Mouse (Mus musculus) forebrain, embryonic 13.5 days (tissue): ENCODE results near the gene Ppil4. TPM values are rescaled to one million over a fixed set of nuclear protein-coding genes. Genes with fewer than 3 reads are reported as not detected.

ENCODE experiments used
- ATAC-seq: fragments of 200-750 bp; cut with Nextera tagmentation; 2 replicates; pipeline ENCODE4 v1.8.0; 2017
- H3K27ac ChIP-seq: fragments of 300-500 bp; sonication (generic); 2 replicates; pipeline ENCODE4 v1.5.1; 2015; ENCODE audit warnings: inconsistent platforms, mild to moderate bottlenecking, moderate library complexity
- H3K27me3 ChIP-seq: fragments of 300-500 bp; sonication (generic); 2 replicates; pipeline ENCODE4 v1.6.1; 2015; ENCODE audit warnings: mild to moderate bottlenecking, inconsistent platforms
- H3K36me3 ChIP-seq: fragments of 300-500 bp; sonication (generic); 2 replicates; pipeline ENCODE4 v1.6.1; 2015; ENCODE audit warnings: mild to moderate bottlenecking, inconsistent platforms; ENCODE audit not compliant: poor library complexity, severe bottlenecking
- H3K4me1 ChIP-seq: fragments of 300-500 bp; sonication (generic); 2 replicates; pipeline ENCODE4 v1.6.1; 2015; ENCODE audit warnings: inconsistent platforms
- H3K4me2 ChIP-seq: fragments of 300-500 bp; sonication (generic); 2 replicates; pipeline ENCODE4 v1.6.1; 2015; ENCODE audit warnings: inconsistent platforms, mild to moderate bottlenecking, moderate library complexity
- H3K4me3 ChIP-seq: fragments of 300-500 bp; sonication (generic); 2 replicates; pipeline ENCODE4 v1.5.1; 2015; ENCODE audit warnings: mild to moderate bottlenecking, inconsistent platforms
- H3K9ac ChIP-seq: fragments of 300-500 bp; sonication (generic); 2 replicates; pipeline ENCODE4 v1.6.1; 2015; ENCODE audit warnings: mild to moderate bottlenecking, inconsistent platforms
- H3K9me3 ChIP-seq: fragments of 300-500 bp; sonication (generic); replicated peaks from 2 replicates; pipeline ENCODE4 v1.6.1; 2016; ENCODE audit warnings: inconsistent platforms
- WGBS: fragments of 180-500 bp; shearing (Covaris S2); methylation state at CpG from one replicate; pipeline ENCODE4 v1.1.7; 2015; 5-methylcytosine and 5-hydroxymethylcytosine counted together
- polyA plus RNA-seq: library from polyadenylated mRNA; unstranded; fragments of >200 nt; fragmentation: Nextera tagmentation; extraction: Ambion mirVana; gene quantifications from 2 replicates; pipeline ENCODE4 v1.2.1, GENCODE M21; 2015

Ppil4 gene
- polyA plus RNA-seq, 1 experiment from 2014 or later = 51.1 TPM

GRCm38 (mm10) chr10:7832171-7832676, 39.5 kb downstream of the Ppil4 start, which contains the start of gene Zc3h12d:
TSS of gene Zc3h12d (plus strand) at chr10:7832470.
- peak within 1 kb of the TSS; percentile 34 for H3K4me2 ChIP-seq
- H3K27me3 ChIP-seq = no peaks in the 10 kb centered on the region
- H3K4me3 ChIP-seq = no peak within 1 kb of the TSS
- H3K9ac ChIP-seq = no peak within 1 kb of the TSS
- 7% methylated on average over 15 of the region's 15 CpGs for WGBS
- H3K36me3 ChIP-seq = no peaks in the 10 kb centered on the region
- H3K4me1 ChIP-seq = 0 out of 2 replicates have a peak, but pooled peaks cover 3% of the 10 kb centered on the region
- H3K9me3 ChIP-seq = no peaks in the 10 kb centered on the region
- no peak within 1 kb of the TSS for H3K27ac ChIP-seq
- ATAC-seq = 0 out of 2 replicates have a peak, but pooled peaks have one; percentile 24

- WGBS = 87% methylated on average over 9 of the region's 9 CpGs
- Histone ChIP-seq H3K27me3 (no peaks in the 10 kb centered on the region), H3K4me2 (no peak overlapping the region), H3K36me3 (no peaks in the 10 kb centered on the region), H3K27ac (no peak overlapping the region), H3K9ac (no peak overlapping the region), H3K9me3 (no peaks in the 10 kb centered on the region), H3K4me1 (0 out of 2 replicates have a peak, but pooled peaks cover 3% of the 10 kb centered on the region), H3K4me3 (no peak overlapping the region)
- no peak for ATAC-seq
Measured at GRCm38 (mm10) chr10:7833377-7834165, 40.9 kb downstream of the Ppil4 start.

GRCm38 (mm10) chr10:7834671-7835225, 42.1 kb downstream of the Ppil4 start:
- 80% methylated on average over 10 of the region's 10 CpGs for WGBS
- ATAC-seq = no peak
- H3K4me3 ChIP-seq = no peak overlapping the region
- H3K9me3 ChIP-seq = no peaks in the 10 kb centered on the region
- no peak overlapping the region for H3K27ac ChIP-seq
- H3K4me1 ChIP-seq = 0 out of 2 replicates have a peak, but pooled peaks cover 3% of the 10 kb centered on the region
- no peak overlapping the region for H3K9ac ChIP-seq
- H3K27me3 ChIP-seq = no peaks in the 10 kb centered on the region
- no peak overlapping the region for H3K4me2 ChIP-seq
- H3K36me3 ChIP-seq = no peaks in the 10 kb centered on the region

GRCm38 (mm10) chr10:7836902-7837301, 44.2 kb downstream of the Ppil4 start:
- Histone ChIP-seq H3K27ac (no peak overlapping the region), H3K4me3 (no peak overlapping the region), H3K27me3 (no peaks in the 10 kb centered on the region), H3K9ac (no peak overlapping the region), H3K9me3 (no peaks in the 10 kb centered on the region), H3K4me2 (no peak overlapping the region), H3K4me1 (0 out of 2 replicates have a peak, but pooled peaks cover 3% of the 10 kb centered on the region), H3K36me3 (no peaks in the 10 kb centered on the region)
- ATAC-seq = no peak
- whole genome bisulfite sequencing = 72% methylated on average over 2 of the region's 2 CpGs

GRCm38 (mm10) chr10:7837446-7837845, 44.8 kb downstream of the Ppil4 start:
- no peaks in the 10 kb centered on the region for H3K4me1 ChIP-seq
- H3K4me3 ChIP-seq = no peak overlapping the region
- no peak for ATAC-seq
- H3K36me3 ChIP-seq = no peaks in the 10 kb centered on the region
- no peak overlapping the region for H3K9ac ChIP-seq
- 90% methylated on average over 8 of the region's 8 CpGs for WGBS
- no peaks in the 10 kb centered on the region for H3K27me3 ChIP-seq
- no peak overlapping the region for H3K27ac ChIP-seq
- no peaks in the 10 kb centered on the region for H3K9me3 ChIP-seq
- no peak overlapping the region for H3K4me2 ChIP-seq

- Histone ChIP-seq H3K4me3 (no peak overlapping the region), H3K27ac (no peak overlapping the region), H3K27me3 (no peaks in the 10 kb centered on the region), H3K9ac (no peak overlapping the region), H3K4me2 (no peak overlapping the region), H3K9me3 (no peaks in the 10 kb centered on the region), H3K36me3 (no peaks in the 10 kb centered on the region), H3K4me1 (no peaks in the 10 kb centered on the region)
- 90% methylated on average over 8 of the region's 8 CpGs for WGBS
- no peak for ATAC-seq
Measured at GRCm38 (mm10) chr10:7838036-7838435, 45.3 kb downstream of the Ppil4 start.

- no peak overlapping the region for H3K27ac ChIP-seq
- no peak overlapping the region for H3K4me3 ChIP-seq
- no peaks in the 10 kb centered on the region for H3K27me3 ChIP-seq
- WGBS = 90% methylated on average over 5 of the region's 5 CpGs
- no peaks in the 10 kb centered on the region for H3K9me3 ChIP-seq
- no peaks in the 10 kb centered on the region for H3K36me3 ChIP-seq
- no peak for ATAC-seq
- no peak overlapping the region for H3K4me2 ChIP-seq
- no peak overlapping the region for H3K9ac ChIP-seq
- no peaks in the 10 kb centered on the region for H3K4me1 ChIP-seq
Measured at GRCm38 (mm10) chr10:7838874-7839421, 46.3 kb downstream of the Ppil4 start.

GRCm38 (mm10) chr10:7839551-7840352, 47.1 kb downstream of the Ppil4 start:
- no peak for ATAC-seq
- Histone ChIP-seq H3K4me1 (no peaks in the 10 kb centered on the region), H3K4me2 (no peak overlapping the region), H3K27me3 (no peaks in the 10 kb centered on the region), H3K9ac (no peak overlapping the region), H3K36me3 (no peaks in the 10 kb centered on the region), H3K4me3 (no peak overlapping the region), H3K9me3 (no peaks in the 10 kb centered on the region), H3K27ac (no peak overlapping the region)
- WGBS = 83% methylated on average over 22 of the region's 22 CpGs

GRCm38 (mm10) chr10:7840353-7840733, 47.7 kb downstream of the Ppil4 start:
- no peak for ATAC-seq
- Histone ChIP-seq H3K4me1 (no peaks in the 10 kb centered on the region), H3K27ac (no peak overlapping the region), H3K36me3 (no peaks in the 10 kb centered on the region), H3K9ac (no peak overlapping the region), H3K4me3 (no peak overlapping the region), H3K9me3 (no peaks in the 10 kb centered on the region), H3K27me3 (no peaks in the 10 kb centered on the region), H3K4me2 (no peak overlapping the region)
- 82% methylated on average over 2 of the region's 2 CpGs for WGBS

- no peak overlapping the region for H3K27ac ChIP-seq
- no peak overlapping the region for H3K9ac ChIP-seq
- H3K36me3 ChIP-seq = no peaks in the 10 kb centered on the region
- no peak overlapping the region for H3K4me2 ChIP-seq
- WGBS = 50% methylated on average over 3 of the region's 3 CpGs
- no peak for ATAC-seq
- H3K27me3 ChIP-seq = no peaks in the 10 kb centered on the region
- no peaks in the 10 kb centered on the region for H3K9me3 ChIP-seq
- no peak overlapping the region for H3K4me3 ChIP-seq
- no peaks in the 10 kb centered on the region for H3K4me1 ChIP-seq
Measured at GRCm38 (mm10) chr10:7840785-7841184, 48.1 kb downstream of the Ppil4 start.

GRCm38 (mm10) chr10:7841571-7842080, 48.9 kb downstream of the Ppil4 start:
- Histone ChIP-seq H3K4me1 (no peaks in the 10 kb centered on the region), H3K4me3 (no peak overlapping the region), H3K4me2 (no peak overlapping the region), H3K27ac (no peak overlapping the region), H3K36me3 (no peaks in the 10 kb centered on the region), H3K9ac (no peak overlapping the region), H3K9me3 (no peaks in the 10 kb centered on the region), H3K27me3 (no peaks in the 10 kb centered on the region)
- WGBS = 82% methylated on average over 14 of the region's 14 CpGs
- ATAC-seq = no peak
